Mouse (Mus musculus) heart, postnatal 0 days (tissue): ENCODE measurements around the gene Cyp2d22. TPM values are rescaled to one million over a fixed set of nuclear protein-coding genes. Genes with fewer than 3 reads are reported as not detected.
A peak's percentile ranks its signal among the peaks of the same experiment; 100 is the strongest.

Experiments
- ATAC-seq: fragments of 200-750 bp; cut with Nextera tagmentation; 2 replicates; pipeline ENCODE4 v1.8.0; 2017; ENCODE audit warnings: low read depth, moderate number of reproducible peaks, moderate library complexity; ENCODE audit not compliant: insufficient read depth
- DNase-seq: peaks from one replicate; pipeline ENCODE4 v3.0.0-alpha.2; 2016; ENCODE audit warnings: low spot score
- H3K27ac ChIP-seq: fragments of 300-500 bp; sonication (generic); 2 replicates; pipeline ENCODE4 v1.5.1; 2014; ENCODE audit warnings: low read depth, mild to moderate bottlenecking
- H3K27me3 ChIP-seq: fragments of 300-500 bp; sonication (generic); 2 replicates; pipeline ENCODE4 v1.6.1; 2014; ENCODE audit warnings: low read length, mixed read lengths; ENCODE audit not compliant: control insufficient read depth, insufficient read depth
- H3K36me3 ChIP-seq: fragments of 300-500 bp; sonication (generic); replicated peaks from 2 replicates; pipeline ENCODE4 v1.6.1; 2014; ENCODE audit warnings: low read length, mixed read lengths; ENCODE audit not compliant: control insufficient read depth, insufficient read depth
- H3K4me1 ChIP-seq: fragments of 300-500 bp; sonication (generic); 2 replicates; pipeline ENCODE4 v1.6.1; 2014; ENCODE audit warnings: antibody characterized with exemption; ENCODE audit not compliant: control insufficient read depth, insufficient read depth
- H3K4me2 ChIP-seq: fragments of 300-500 bp; sonication (generic); 2 replicates; pipeline ENCODE4 v1.6.1; 2014; ENCODE audit warnings: low read depth, mild to moderate bottlenecking, low read length, moderate library complexity
- H3K4me3 ChIP-seq: fragments of 300-500 bp; sonication (generic); 2 replicates; pipeline ENCODE4 v1.5.1; 2014; ENCODE audit warnings: low read depth, low read length
- H3K9ac ChIP-seq: fragments of 300-500 bp; sonication (generic); replicated peaks from 2 replicates; pipeline ENCODE4 v1.6.1; 2014; ENCODE audit warnings: low read depth, low read length, mixed read lengths
- H3K9me3 ChIP-seq: fragments of 300-500 bp; sonication (generic); replicated peaks from 2 replicates; pipeline ENCODE4 v1.6.1; 2016; ENCODE audit warnings: low read length; ENCODE audit not compliant: control insufficient read depth
- CTCF ChIP-seq: IDR thresholded peaks from 2 replicates; pipeline ENCODE4 v1.5.1; 2016; ENCODE audit warnings: antibody characterized with exemption, control low read depth, low read depth
- EP300 ChIP-seq: IDR thresholded peaks from 2 replicates; pipeline ENCODE4 v1.6.1; 2016; ENCODE audit warnings: antibody characterized with exemption, low read depth
- WGBS: fragments of 180-500 bp; shearing (Covaris S2); extraction: QIAGEN DNeasy Blood & Tissue Kit; methylation state at CpG from one replicate; pipeline ENCODE4 v1.1.7; 2014; 5-methylcytosine and 5-hydroxymethylcytosine counted together
- polyA plus RNA-seq: library from polyadenylated mRNA; unstranded; fragments of >200 nt; fragmentation: Nextera tagmentation; extraction: Ambion mirVana; gene quantifications from 2 replicates; pipeline ENCODE4 v1.2.1, GENCODE M21; 2015
- total RNA-seq: library from RNA; depleted of rRNA; stranded (reverse); fragments of >200 nt; gene quantifications from 2 replicates; pipeline ENCODE4 v1.2.3, GENCODE M21; 2014; ENCODE audit warnings: low replicate concordance

Cyp2d22 gene
- total and polyA plus RNA-seq, 2 experiments from 2014 or later = 10.1 to 16.8 TPM

DNA sequence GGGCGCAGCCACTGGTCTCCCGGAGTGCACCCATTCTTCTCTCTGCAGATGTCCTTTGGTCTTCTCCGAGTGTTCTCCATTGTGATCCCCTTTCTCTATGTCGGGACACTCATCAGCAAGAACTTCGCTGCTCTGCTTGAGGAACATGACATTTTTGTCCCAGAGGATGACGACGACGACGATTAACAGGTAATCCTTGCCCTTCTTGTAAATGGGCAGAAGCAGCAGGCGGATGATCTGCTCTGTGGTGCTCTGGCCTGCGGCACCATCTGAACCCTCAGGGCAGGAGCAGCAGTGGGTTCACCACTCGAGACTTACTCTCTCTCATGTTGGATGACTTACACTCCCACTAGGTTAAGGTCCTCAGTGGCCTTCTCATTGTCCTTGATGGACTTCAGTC is 32.2 kb downstream of the Cyp2d22 start:
- no peak overlapping the region for H3K4me2 ChIP-seq
- WGBS = 90% methylated on average over 12 of the region's 12 CpGs
- H3K9ac ChIP-seq = no peak overlapping the region
- H3K27ac ChIP-seq = no peak overlapping the region
- TF ChIP-seq CTCF (no peak), EP300 (no peak)
- peaks cover 35% of the 10 kb centered on the region for H3K36me3 ChIP-seq
- H3K4me3 ChIP-seq = no peak overlapping the region
- ATAC-seq (no peak), DNase-seq (no peak)
- H3K9me3 ChIP-seq = no peaks in the 10 kb centered on the region
- H3K27me3 ChIP-seq = no peaks in the 10 kb centered on the region
- H3K4me1 ChIP-seq = peaks cover 12% of the 10 kb centered on the region

DNA sequence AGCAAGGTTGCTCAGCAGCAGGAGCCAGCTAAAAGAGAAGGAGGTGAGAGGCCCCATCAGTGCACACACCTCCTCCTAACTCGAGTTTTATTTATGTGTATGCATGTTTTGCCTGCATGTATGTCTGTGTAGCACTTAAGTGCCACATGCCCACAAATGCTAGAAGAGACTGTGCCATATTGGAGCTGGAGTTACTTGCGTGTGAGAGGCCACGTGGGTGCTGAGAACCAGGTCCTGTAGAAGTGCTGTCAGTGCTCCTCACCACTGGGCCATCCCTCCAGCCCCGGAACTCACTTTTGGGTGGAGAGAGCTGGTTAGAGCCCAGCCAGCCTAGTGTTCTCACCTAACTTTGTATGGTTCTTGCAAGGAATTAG is 32.8 kb downstream of the Cyp2d22 start:
- H3K27ac ChIP-seq = peak overlapping the region; percentile 91; the same call in 1 of the 2 replicates
- H3K4me2 ChIP-seq = peak overlapping the region; percentile 74
- peak overlapping the region; percentile 72 for H3K4me3 ChIP-seq
- peak overlapping the region; percentile 38; the same call in 1 of the 2 replicates for H3K9ac ChIP-seq
- no peak for ATAC-seq
- H3K27me3 ChIP-seq = no peaks in the 10 kb centered on the region
- peaks cover 9% of the 10 kb centered on the region for H3K4me1 ChIP-seq
- no peaks in the 10 kb centered on the region for H3K9me3 ChIP-seq
- TF ChIP-seq CTCF (no peak), EP300 (no peak)
- peaks cover 35% of the 10 kb centered on the region for H3K36me3 ChIP-seq
- no peak for DNase-seq
- 73% methylated on average over 4 of the region's 4 CpGs for WGBS

DNA sequence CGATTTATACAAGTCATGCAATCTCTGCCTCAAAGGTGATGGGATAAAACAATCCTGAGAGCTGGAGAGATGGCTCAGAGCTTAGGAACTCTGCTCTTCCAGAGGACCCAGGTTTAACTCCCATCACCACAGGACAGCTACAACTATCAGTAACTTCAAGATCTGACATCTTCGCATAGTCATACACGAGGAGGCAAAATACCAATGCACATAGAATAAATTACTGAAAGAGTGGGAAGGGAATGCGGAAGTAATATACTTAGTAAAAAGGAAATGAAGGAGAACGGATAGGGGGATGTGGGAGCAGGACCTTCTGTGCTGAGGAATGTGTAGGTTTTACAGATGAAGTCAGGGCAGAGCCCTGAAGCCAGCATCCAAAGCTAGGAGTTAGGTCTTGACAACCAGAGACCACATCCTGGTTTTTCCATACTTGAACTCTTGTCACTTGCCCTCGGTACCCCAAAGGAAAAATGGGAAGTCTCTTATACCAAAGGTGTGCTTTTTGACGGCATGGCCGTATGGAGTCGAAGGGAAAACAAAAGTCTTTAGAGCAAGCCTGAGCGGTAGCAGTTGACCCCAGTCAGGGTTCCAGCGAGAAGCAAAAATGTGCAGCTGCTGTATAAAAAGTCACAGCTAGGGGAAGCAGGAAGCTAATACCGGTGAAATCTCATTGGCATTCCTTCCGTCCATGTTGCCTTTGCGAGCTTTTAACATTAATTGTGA is 33.3 kb downstream of the Cyp2d22 start:
- Histone ChIP-seq H3K4me3 (peak overlapping the region; percentile 72), H3K4me1 (peaks cover 14% of the 10 kb centered on the region), H3K27ac (peak overlapping the region; percentile 91), H3K9me3 (no peaks in the 10 kb centered on the region), H3K4me2 (peak overlapping the region; percentile 74), H3K36me3 (peaks cover 35% of the 10 kb centered on the region), H3K9ac (peak overlapping the region; percentile 38), H3K27me3 (no peaks in the 10 kb centered on the region)
- TF ChIP-seq CTCF = peak; percentile 18; the same call in 1 of the 2 replicates
- TF ChIP-seq EP300 = no peak
- no peak for DNase-seq
- ATAC-seq = no peak
- 33% methylated on average over 14 of the region's 14 CpGs for WGBS

DNA sequence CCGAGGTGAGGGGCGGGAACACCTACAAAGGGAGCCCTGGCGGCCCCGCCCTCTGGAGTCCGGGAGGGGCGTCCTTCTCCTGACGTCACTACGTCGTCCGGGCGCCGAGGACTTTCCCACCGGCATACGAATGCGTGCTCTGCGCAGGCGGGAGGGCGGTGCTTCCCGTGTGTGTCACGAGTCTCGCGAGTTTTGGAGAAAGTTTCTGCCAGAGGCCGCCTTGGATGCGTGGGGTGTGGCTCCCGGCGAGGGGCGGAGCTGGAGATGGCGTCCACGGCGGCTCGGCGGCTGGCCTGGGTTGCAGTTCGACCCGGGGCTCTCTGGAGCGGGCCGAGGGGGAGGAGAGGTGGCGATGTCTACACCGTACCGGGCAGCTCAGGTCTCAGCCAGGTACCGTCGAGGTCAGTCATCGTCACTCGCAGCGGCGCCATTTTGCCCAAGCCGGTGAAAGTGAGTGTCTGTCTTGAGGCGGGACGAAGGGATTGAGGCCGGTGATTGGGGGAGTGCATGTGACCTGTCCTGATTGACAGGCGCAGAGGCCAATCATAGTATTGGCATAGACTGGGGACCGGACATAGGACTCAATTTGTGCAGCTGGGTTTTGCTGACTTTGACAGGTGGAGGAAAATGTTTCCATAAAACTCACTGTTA is 34.1 kb downstream of the Cyp2d22 start:
- Histone ChIP-seq H3K4me3 (peak overlapping the region; percentile 72), H3K36me3 (peaks cover 33% of the 10 kb centered on the region), H3K4me2 (peak overlapping the region; percentile 74), H3K27me3 (no peaks in the 10 kb centered on the region), H3K9ac (peak overlapping the region; percentile 59), H3K4me1 (peaks cover 22% of the 10 kb centered on the region), H3K27ac (peak overlapping the region; percentile 91), H3K9me3 (no peaks in the 10 kb centered on the region)
- DNase-seq = peak; percentile 99
- ATAC-seq = peak; percentile 97
- TF ChIP-seq CTCF (no peak), EP300 (peak; percentile 76; the same call in 1 of the 2 replicates)
- under 1% methylated on average over 51 of the region's 51 CpGs for WGBS

DNA sequence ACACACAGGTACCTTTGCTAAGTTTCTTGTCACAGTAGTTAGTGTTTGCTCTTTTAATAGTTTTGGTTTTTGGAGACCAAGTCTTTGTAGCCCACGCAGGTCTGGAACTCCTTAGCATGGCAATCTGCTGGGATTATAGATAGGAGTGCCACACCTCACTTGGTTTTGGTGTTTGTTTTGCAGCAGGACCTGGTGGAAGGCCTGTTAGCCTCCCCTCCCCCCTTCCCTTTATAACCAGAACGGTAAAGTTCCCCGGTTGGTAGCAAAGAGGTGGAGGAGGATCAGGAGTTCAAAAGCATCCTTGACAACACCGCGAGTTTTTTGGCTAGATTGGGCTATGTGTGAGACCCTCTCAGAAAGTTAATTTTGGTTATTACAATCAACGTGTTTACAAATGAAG is 35.1 kb downstream of the Cyp2d22 start:
- Histone ChIP-seq H3K4me2 (no peak overlapping the region), H3K27me3 (no peaks in the 10 kb centered on the region), H3K9me3 (no peaks in the 10 kb centered on the region), H3K27ac (no peak overlapping the region), H3K4me1 (peaks cover 25% of the 10 kb centered on the region), H3K36me3 (peaks cover 23% of the 10 kb centered on the region), H3K4me3 (no peak overlapping the region), H3K9ac (no peak overlapping the region)
- TF ChIP-seq EP300 = no peak
- no peak for TF ChIP-seq CTCF
- 89% methylated on average over 6 of the region's 6 CpGs for WGBS
- ATAC-seq (no peak), DNase-seq (no peak)
